Mouse (Mus musculus) 3134 (cell line): ENCODE measurements around the gene Zc3h8.

Source experiments
- DNase-seq: peaks from one replicate; pipeline ENCODE4 v3.0.0-alpha.2; 2011; ENCODE audit warnings: low spot score; ENCODE audit not compliant: insufficient read length; ENCODE audit errors: extremely low read depth

The Zc3h8 gene

DNA sequence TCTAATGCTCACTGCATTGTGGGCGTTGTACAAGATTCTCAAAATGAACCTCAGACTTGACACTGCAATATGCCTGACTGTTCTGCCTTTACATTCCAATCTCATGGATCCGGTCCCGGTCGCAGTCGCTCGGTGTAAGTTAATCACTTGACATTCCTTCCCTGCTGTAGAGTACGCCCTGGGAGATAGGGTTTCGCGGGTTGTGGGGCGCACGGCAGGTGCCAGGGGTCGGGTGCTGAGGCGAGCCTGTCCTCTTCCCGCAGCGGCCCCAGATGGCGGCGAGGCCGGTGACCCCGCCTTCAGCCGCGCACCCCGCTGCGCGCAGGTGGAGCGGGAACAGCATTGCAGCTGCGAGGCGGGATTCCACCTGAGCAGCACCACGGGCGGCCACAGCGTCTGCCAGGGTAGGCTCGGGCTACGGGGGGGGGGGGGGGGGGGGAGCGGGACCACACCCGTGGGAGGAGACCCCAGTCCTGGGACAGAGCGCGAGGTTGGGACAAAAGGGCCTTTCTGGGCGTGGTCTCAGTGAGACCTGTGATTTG lies 51.6 kb downstream of the Zc3h8 start:
- DNase-seq: no peak

DNA sequence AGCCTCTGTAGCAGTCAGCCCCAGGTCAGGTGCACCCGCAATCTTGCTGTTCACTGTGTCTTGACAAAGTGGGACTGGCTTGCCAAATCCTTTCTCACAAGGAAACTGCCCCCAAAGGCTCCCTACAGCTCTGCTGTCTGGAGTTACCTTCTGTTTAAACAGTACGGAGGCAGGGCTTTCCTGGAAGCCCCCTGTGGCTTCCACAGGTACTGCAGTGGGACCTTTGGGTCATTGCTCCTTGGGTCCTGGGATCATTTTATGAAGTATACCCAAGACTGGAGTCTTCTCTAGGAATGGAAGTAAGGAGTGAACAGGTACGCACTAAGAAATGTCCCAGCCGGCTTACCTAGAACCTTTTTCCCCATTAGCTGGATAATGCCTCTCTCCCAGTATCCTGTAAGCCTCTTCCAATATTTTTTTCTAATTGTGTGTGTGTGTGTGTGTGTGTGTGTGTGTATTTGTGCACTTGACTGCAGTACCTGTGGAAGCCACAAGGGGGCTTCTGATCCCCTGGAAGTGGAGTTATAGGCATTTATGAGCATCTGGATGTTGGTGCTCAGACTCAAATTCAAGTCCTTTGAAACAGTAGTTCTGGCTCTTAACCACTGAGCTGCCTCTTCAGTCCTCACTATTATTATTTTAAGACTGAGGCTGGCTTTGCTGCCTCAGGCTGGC lies 53.1 kb downstream of the Zc3h8 start:
- DNase-seq: no peak

DNA sequence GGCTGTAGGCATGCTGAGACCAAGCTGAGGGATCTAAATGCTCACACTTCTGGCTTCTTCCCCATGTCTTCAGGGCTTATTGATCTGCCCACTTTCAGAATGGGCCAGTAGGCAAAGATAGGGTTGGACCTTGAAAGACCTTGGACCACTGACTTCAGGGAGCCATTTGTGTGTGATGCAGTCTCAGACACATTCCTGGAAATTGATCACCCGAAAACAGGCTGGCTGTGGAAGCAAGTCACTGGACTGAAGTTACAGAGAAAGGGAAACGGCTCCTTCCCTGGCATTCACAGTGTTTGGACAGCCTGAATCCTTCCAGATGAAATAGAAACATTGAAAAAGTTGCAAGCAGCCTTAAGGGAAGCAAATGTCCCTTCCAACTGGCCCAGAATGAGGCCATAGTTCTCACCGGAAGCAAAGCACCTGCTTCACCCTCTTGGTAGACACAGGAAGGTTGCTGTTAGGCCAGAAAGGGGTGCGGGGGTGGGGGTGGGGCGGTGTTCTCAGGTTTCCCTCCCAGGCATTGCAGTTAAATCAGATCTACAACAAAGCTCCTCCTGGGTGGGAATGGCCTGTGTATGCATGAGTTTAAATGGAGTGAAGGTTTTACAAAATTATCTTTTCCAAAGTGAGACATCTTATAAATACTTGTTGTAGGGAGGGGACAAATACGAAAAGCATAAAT lies 55.9 kb downstream of the Zc3h8 start:
- no peak for DNase-seq

DNA sequence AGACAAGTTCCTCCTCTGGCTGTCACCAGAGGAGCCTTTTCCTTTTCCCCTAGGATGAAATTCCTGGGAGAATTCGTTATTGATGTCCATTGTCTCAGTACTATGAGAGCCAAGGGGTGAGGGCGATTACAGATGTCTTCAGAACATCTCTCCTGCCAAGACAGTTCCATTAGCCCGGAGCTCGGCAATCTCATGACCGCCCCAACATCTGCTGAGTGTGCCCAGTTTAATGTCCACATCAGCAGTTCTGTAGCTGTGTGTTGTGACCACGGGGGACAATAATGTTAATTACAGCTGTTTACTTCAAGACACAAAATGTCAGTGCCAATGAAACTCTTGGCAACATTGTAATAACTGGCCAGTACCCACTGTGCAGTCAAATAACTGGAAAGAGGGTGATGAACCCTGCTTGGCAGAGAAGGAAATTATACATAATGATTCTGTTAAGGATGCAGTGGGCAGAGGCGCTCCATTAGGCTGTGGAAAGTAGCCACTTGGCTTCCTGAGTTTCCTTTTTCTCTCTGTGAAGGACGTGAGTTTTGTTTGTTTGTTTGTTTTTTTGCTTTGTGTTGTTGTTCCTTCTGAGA lies 58.6 kb downstream of the Zc3h8 start:
- no peak for DNase-seq

DNA sequence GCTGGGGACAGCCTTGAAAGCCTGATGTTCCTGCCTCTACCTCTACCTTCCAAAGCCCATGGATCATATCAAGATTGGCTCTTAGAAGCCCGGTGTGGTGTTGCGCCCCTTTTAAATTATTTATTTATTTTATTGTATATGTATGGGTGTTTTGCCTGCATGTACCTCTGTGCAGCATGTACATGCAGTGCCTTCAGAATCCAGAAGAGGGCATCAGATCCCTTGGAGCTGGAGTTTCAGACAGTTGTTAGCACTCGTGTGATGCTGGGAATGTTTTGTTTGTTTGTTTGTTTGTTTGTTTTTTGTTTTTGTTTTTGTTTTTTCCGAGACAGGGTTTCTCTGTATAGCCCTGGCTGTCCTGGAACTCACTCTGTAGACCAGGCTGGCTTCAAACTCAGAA lies 62.6 kb downstream of the Zc3h8 start:
- DNase-seq: no peak
